Mouse (Mus musculus): Measurements from ENCODE around the gene Tsga10.

DNA sequence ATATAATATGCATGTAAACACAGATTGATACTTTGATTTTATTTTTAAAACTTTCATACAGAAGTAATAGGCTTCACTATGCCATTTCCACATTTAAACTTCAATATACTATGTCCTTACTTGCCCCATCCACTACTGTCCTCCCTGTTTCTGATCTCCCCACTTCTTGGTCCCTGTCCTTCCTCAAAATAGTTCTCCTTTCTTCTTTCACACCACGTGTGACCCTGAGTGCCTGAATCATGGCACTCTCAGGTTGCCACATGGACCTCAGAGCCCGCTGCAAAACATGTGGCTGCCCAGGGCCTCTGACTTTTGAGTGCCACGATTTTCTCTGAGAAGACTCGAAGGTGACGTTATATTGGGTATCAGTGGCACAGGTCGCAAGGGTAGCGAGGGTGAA is 131.4 kb downstream of the Tsga10 start:
- no peak for TF ChIP-seq CTCF (IDR thresholded peaks at IDR 0.05; ENCODE audit: extremely low read depth, insufficient read length, insufficient replicate concordance, low read depth, low read length)
- TF ChIP-seq POLR2A (IDR thresholded peaks at IDR 0.05; ENCODE audit: low read depth, low read length), result no peak
